Mouse (Mus musculus): Measurements from ENCODE around the gene Tmem39a. TPM values are rescaled to one million over a fixed set of nuclear protein-coding genes. Genes with fewer than 3 reads are reported as not detected.

The Tmem39a gene
- total and polyA plus RNA-seq, 3 experiments: 38.1 to 352 (median 116) TPM

- Histone ChIP-seq H3K4me3 (ENCODE audit: control insufficient read depth in 1 of 2, insufficient read depth in 1 of 2, low read depth in 2 of 2, low read length in 2 of 2) (no peak overlapping the region), H3K27ac (ENCODE audit: control insufficient read depth, low read depth, low read length) (no peak overlapping the region), H3K9me3 (replicated peaks; ENCODE audit: insufficient read depth, low read length) (no peaks in the 10 kb centered on the region), H3K9ac (ENCODE audit: control insufficient read depth, low read depth, low read length, poor library complexity, severe bottlenecking) (no peak overlapping the region), H3K79me2 (ENCODE audit: control insufficient read depth, insufficient read depth, low read length, poor library complexity) (no peaks in the 10 kb centered on the region), H3K27me3 (ENCODE audit: control insufficient read depth in 1 of 2, insufficient read depth in 2 of 2, low read length in 2 of 2) (no peaks in the 10 kb centered on the region), H3K36me3 (ENCODE audit: control insufficient read depth in 1 of 2, insufficient read depth in 2 of 2, low read length in 2 of 2) (peaks cover 0 to 6% of the 10 kb centered on the region in 2 experiments; a peak in 2 of 4 replicates), H3K4me1 (ENCODE audit: control insufficient read depth in 1 of 2, insufficient read depth in 2 of 2, low read length in 2 of 2) (no peaks in the 10 kb centered on the region)
- TF ChIP-seq ZMIZ1 (IDR thresholded peaks at IDR 0.05; ENCODE audit: low read depth, low read length) (no peak), ETS1 (IDR thresholded peaks at IDR 0.05; ENCODE audit: low read depth, low read length) (no peak), MAZ (IDR thresholded peaks at IDR 0.05; ENCODE audit: low read depth, low read length) (no peak), USF2 (IDR thresholded peaks at IDR 0.05; ENCODE audit: borderline replicate concordance in 1 of 2, insufficient read depth in 1 of 2, low read depth in 1 of 2, low read length in 2 of 2) (no peak), E2F4 (IDR thresholded peaks at IDR 0.05; ENCODE audit: borderline replicate concordance, low read depth, low read length) (no peak), NELFE (IDR thresholded peaks at IDR 0.05; ENCODE audit: low read depth, low read length) (no peak), CTCF (IDR thresholded peaks at IDR 0.05 in 2 of 3, conservative IDR thresholded peaks at IDR 0.05 in 1 of 3; ENCODE audit: control insufficient read depth in 1 of 3, insufficient read depth in 1 of 3, low read depth in 2 of 3, low read length in 3 of 3, poor library complexity in 1 of 3, severe bottlenecking in 1 of 3) (no peak), SMC3 (IDR thresholded peaks at IDR 0.05; ENCODE audit: low read depth, low read length) (no peak), RCOR1 (IDR thresholded peaks at IDR 0.05; ENCODE audit: low read depth, low read length) (no peak), MAX (IDR thresholded peaks at IDR 0.05; ENCODE audit: low read length) (no peak), ELF1 (IDR thresholded peaks at IDR 0.05; ENCODE audit: low read depth, low read length) (no peak)
- peak; percentile 39 for DNase-seq (ENCODE audit: low read depth, low spot score)
These were observed 19.6 kb upstream of the Tmem39a start for GRCm38 (mm10) chr16:38538716-38539380.

GRCm38 (mm10) chr16:38548000-38548399 lies 10.5 kb upstream of the Tmem39a start:
- peaks cover 2 to 7% of the 10 kb centered on the region in 2 experiments; a peak in 3 of 4 replicates for H3K4me1 ChIP-seq (ENCODE audit: control insufficient read depth in 1 of 2, insufficient read depth in 2 of 2, low read length in 2 of 2)
- H3K9me3 ChIP-seq (replicated peaks; ENCODE audit: insufficient read depth, low read length): no peaks in the 10 kb centered on the region
- peaks cover 4 to 12% of the 10 kb centered on the region in 2 experiments for H3K36me3 ChIP-seq (ENCODE audit: control insufficient read depth in 1 of 2, insufficient read depth in 2 of 2, low read length in 2 of 2)
- no peaks in the 10 kb centered on the region for H3K27me3 ChIP-seq (ENCODE audit: control insufficient read depth in 1 of 2, insufficient read depth in 2 of 2, low read length in 2 of 2)
- no peak overlapping the region for H3K27ac ChIP-seq (ENCODE audit: control insufficient read depth, low read depth, low read length)
- TF ChIP-seq USF2 (IDR thresholded peaks at IDR 0.05; ENCODE audit: borderline replicate concordance in 1 of 2, insufficient read depth in 1 of 2, low read depth in 1 of 2, low read length in 2 of 2): no peak
- TF ChIP-seq ETS1 (IDR thresholded peaks at IDR 0.05; ENCODE audit: low read depth, low read length): no peak
- TF ChIP-seq MAZ (IDR thresholded peaks at IDR 0.05; ENCODE audit: low read depth, low read length): no peak
- H3K9ac ChIP-seq (ENCODE audit: control insufficient read depth, low read depth, low read length, poor library complexity, severe bottlenecking): no peak overlapping the region
- no peak overlapping the region for H3K4me3 ChIP-seq (ENCODE audit: control insufficient read depth in 1 of 2, insufficient read depth in 1 of 2, low read depth in 2 of 2, low read length in 2 of 2)
- H3K79me2 ChIP-seq (ENCODE audit: control insufficient read depth, insufficient read depth, low read length, poor library complexity): peaks cover 6% of the 10 kb centered on the region; the same call in 1 of the 2 replicates
- DNase-seq (ENCODE audit: low read depth, low spot score): no peak

All from MEL (cell line).